Mouse (Mus musculus) liver, embryonic 13.5 days (tissue): Measurements from ENCODE around the gene Apol9b. TPM values are rescaled to one million over a fixed set of nuclear protein-coding genes. Genes with fewer than 3 reads are reported as not detected.
A peak's percentile ranks its signal among the peaks of the same experiment; 100 is the strongest.

Experiments used
- ATAC-seq: fragments of 200-750 bp; cut with Nextera tagmentation; 2 replicates; pipeline ENCODE4 v1.8.0; 2017; ENCODE audit warnings: low read depth, mild to moderate bottlenecking, moderate number of reproducible peaks, moderate library complexity
- DNase-seq: peaks from one replicate; pipeline ENCODE4 v3.0.0; 2022
- H3K27ac ChIP-seq: fragments of 300-500 bp; sonication (generic); 2 replicates; pipeline ENCODE4 v1.5.1; 2015; ENCODE audit warnings: moderate library complexity, mild to moderate bottlenecking, inconsistent platforms
- H3K27me3 ChIP-seq: fragments of 300-500 bp; sonication (generic); 2 replicates; pipeline ENCODE4 v1.6.1; 2015; ENCODE audit warnings: mild to moderate bottlenecking, inconsistent platforms
- H3K36me3 ChIP-seq: fragments of 300-500 bp; sonication (generic); 2 replicates; pipeline ENCODE4 v1.6.1; 2015; ENCODE audit warnings: mild to moderate bottlenecking, inconsistent platforms
- H3K4me1 ChIP-seq: fragments of 300-500 bp; sonication (generic); replicated peaks from 2 replicates; pipeline ENCODE4 v1.6.1; 2015; ENCODE audit warnings: inconsistent platforms
- H3K4me2 ChIP-seq: fragments of 300-500 bp; sonication (generic); 2 replicates; pipeline ENCODE4 v1.6.1; 2015; ENCODE audit warnings: inconsistent platforms, mild to moderate bottlenecking, moderate library complexity
- H3K4me3 ChIP-seq: fragments of 300-500 bp; sonication (generic); replicated peaks from 2 replicates; pipeline ENCODE4 v1.5.1; 2015; ENCODE audit warnings: mild to moderate bottlenecking, inconsistent platforms
- H3K9ac ChIP-seq: fragments of 300-500 bp; sonication (generic); 2 replicates; pipeline ENCODE4 v1.6.1; 2015; ENCODE audit warnings: mild to moderate bottlenecking, inconsistent platforms
- H3K9me3 ChIP-seq: fragments of 300-500 bp; sonication (generic); replicated peaks from 2 replicates; pipeline ENCODE4 v1.6.1; 2016; ENCODE audit warnings: inconsistent platforms
- WGBS: fragments of 180-500 bp; shearing (Covaris S2); methylation state at CpG from one replicate; pipeline ENCODE4 v1.1.7; 2015; ENCODE audit not compliant: insufficient replicate concordance; 5-methylcytosine and 5-hydroxymethylcytosine counted together
- polyA plus RNA-seq: library from polyadenylated mRNA; unstranded; fragments of >200 nt; fragmentation: Nextera tagmentation; extraction: Ambion mirVana; gene quantifications from 2 replicates; pipeline ENCODE4 v1.2.1, GENCODE M21; 2015

Gene Apol9b
- polyA plus RNA-seq, 1 experiment from 2014 or later: not detected

DNA sequence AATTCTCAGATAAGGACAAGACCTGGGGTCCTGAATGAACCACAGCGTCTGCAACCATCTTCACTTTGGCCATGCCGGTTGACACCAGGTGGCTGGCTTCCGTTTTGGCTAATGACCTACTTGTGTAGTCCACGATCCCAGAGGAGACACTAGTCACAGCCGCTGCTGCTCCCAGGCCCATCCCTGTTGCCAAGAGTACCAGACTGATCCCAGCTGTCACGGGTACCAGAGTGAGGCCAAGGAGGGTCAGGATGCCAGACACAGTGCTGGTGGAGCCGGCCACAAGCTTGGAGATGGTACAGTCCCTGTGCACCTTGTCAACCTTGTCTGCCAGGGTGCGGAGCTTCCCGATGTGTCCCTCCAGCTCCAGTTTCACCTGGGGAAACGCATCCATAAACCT is 20.9 kb downstream of the Apol9b start:
- 92% methylated on average over 10 of the region's 10 CpGs for WGBS

DNA sequence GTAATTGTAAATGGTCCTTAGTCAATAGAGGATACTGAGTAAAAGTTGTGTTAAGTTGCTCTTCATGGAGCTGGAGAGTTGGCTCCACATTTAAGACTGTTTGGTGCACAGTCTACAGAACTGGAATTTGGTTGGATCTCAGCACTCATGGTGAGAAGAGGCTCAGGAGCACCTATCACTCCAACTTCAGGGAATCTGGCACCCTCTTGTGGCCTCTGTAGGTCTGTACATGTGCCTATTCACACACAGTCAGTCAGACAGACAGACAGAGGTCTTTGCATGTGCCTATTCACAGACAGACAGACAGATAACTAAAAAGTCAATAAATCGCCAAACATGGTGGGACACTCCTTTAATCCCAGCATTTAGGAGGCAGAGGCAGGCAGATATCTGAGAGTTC is 21.6 kb downstream of the Apol9b start:
- 0 out of 2 replicates have a peak, but pooled peaks cover 7% of the 10 kb centered on the region for H3K9me3 ChIP-seq
- H3K4me3 ChIP-seq: no peak overlapping the region
- H3K9ac ChIP-seq: no peak overlapping the region
- no peak for DNase-seq
- H3K36me3 ChIP-seq: peaks cover 83% of the 10 kb centered on the region
- peaks cover 58% of the 10 kb centered on the region for H3K4me1 ChIP-seq
- ATAC-seq: no peak
- H3K4me2 ChIP-seq: no peak overlapping the region
- 32% methylated on average over 1 of the region's 1 CpGs for WGBS
- peaks cover 4% of the 10 kb centered on the region for H3K27me3 ChIP-seq
- 0 out of 2 replicates have a peak overlapping the region, but pooled peaks have one; percentile 4 for H3K27ac ChIP-seq

More for the DNA sequence above, 20.9 kb downstream of the Apol9b start:
- no peak overlapping the region for H3K9ac ChIP-seq
- H3K4me2 ChIP-seq: no peak overlapping the region
- H3K36me3 ChIP-seq: peaks cover 90% of the 10 kb centered on the region
- H3K9me3 ChIP-seq: 0 out of 2 replicates have a peak, but pooled peaks cover 7% of the 10 kb centered on the region
- peaks cover 56% of the 10 kb centered on the region for H3K4me1 ChIP-seq
- ATAC-seq: no peak
- H3K27ac ChIP-seq: no peak overlapping the region
- H3K4me3 ChIP-seq: no peak overlapping the region
- peaks cover 4% of the 10 kb centered on the region for H3K27me3 ChIP-seq
- no peak for DNase-seq

DNA sequence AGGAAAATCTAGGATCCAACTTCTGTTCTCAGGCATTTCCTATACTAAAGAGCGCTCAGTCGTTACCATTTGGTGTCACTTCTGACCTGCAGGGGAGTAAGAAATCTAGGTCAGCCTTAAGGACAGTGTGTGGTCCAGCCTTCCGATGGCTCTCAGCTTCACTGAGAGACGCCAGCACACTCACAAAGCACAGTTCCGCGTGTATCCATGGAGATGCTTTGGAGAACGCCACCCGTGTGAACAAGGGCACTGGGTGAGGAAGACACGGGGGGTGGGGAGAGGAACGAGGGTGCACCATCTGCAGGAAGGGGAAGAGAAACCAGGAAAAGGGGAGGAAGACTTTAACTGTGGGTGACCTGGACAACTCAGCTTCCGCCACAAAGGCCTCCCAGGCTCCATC is 23.6 kb downstream of the Apol9b start:
- ATAC-seq (no peak), DNase-seq (no peak)
- peaks cover 63% of the 10 kb centered on the region for H3K36me3 ChIP-seq
- peak overlapping the region; percentile 89 for H3K9ac ChIP-seq
- H3K9me3 ChIP-seq: 0 out of 2 replicates have a peak, but pooled peaks cover 7% of the 10 kb centered on the region
- peaks cover 72% of the 10 kb centered on the region for H3K4me1 ChIP-seq
- peak overlapping the region; percentile 88 for H3K4me2 ChIP-seq
- H3K27me3 ChIP-seq: peaks cover 2% of the 10 kb centered on the region; the same call in 1 of the 2 replicates
- H3K27ac ChIP-seq: peak overlapping the region; percentile 96
- peak overlapping the region; percentile 73 for H3K4me3 ChIP-seq
- WGBS: 53% methylated on average over 11 of the region's 11 CpGs

DNA sequence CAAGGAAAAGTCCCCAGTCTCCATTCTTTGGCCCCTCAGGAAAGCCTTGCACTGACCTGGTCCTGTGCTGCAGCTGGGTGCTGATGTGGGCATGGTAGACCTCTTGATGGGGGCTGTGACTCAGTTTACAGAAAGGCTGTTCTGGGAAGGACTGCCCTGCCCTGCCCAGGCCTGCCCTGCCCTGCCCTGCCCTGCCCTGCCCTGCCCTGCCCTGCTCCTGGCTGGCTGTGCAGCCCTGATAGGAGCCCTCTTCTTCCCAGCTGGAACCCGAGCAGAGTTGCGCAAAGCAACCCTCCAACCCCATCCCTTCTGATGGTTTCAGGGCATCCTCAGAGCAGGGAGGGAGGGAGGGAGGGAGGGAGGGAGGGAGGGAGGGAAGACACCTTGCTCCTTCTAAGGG is 26.3 kb downstream of the Apol9b start:
- WGBS: no CpG with 5 or more reads among the region's 2 CpGs
- Histone ChIP-seq H3K36me3 (peaks cover 45% of the 10 kb centered on the region), H3K9me3 (no peaks in the 10 kb centered on the region), H3K4me1 (peaks cover 50% of the 10 kb centered on the region), H3K4me3 (peak overlapping the region; percentile 73), H3K4me2 (peak overlapping the region; percentile 88), H3K9ac (peak overlapping the region; percentile 89), H3K27ac (peak overlapping the region; percentile 96), H3K27me3 (no peaks in the 10 kb centered on the region)
- ATAC-seq: peak; percentile 99
- peak; percentile 81 for DNase-seq

DNA sequence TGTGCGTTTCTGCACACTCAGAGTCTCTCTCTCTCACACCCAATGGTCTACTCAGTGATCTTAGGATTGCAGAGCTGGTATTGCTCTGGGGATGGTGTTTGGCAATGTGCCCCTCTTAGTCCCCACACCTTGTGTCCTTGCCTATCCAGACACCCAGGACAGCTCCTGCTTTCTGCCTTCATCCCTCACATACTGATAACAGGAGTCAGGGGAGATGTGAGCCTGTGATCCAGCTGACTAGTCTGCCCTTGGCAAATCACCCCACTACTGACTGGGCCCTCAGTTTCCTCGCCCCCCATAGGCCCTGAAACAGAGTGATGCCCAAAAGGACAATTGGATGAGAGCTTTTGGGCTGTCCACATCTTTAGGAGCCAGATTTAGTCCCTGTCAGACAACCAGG is 27.2 kb downstream of the Apol9b start:
- H3K4me1 ChIP-seq: peaks cover 50% of the 10 kb centered on the region
- H3K4me2 ChIP-seq: peak overlapping the region; percentile 88
- no peaks in the 10 kb centered on the region for H3K9me3 ChIP-seq
- peak overlapping the region; percentile 89 for H3K9ac ChIP-seq
- peak overlapping the region; percentile 96 for H3K27ac ChIP-seq
- no peaks in the 10 kb centered on the region for H3K27me3 ChIP-seq
- no peak for ATAC-seq
- peaks cover 45% of the 10 kb centered on the region for H3K36me3 ChIP-seq
- WGBS: 40% methylated on average over 2 of the region's 2 CpGs
- H3K4me3 ChIP-seq: peak overlapping the region; percentile 73
- DNase-seq: no peak

DNA sequence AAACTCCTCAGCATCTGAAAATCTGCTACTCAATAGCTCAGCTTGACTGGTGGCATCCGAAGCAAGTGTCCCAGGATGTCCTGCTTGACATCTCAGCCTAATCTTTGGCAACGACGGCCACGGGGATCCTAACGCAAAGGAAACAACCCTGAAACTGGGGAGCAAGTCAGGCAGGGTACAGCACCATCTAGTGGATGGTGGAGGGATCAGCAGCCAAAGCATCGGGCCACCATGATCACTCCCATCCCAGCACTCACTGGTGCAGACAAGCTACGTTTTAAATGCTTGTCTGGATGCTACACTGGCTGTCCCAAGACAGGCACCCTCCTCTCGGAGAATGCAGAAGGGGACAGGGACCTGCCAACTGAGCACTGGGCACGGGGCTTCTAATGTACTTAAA is 28.0 kb downstream of the Apol9b start, which contains the start of gene Apol8:
Gene Apol8 (minus strand): TSS at position 156 of the 400 bp plus-strand sequence.
- peak within 1 kb of the TSS; percentile 89 for H3K9ac ChIP-seq
- H3K4me1 ChIP-seq: peaks cover 42% of the 10 kb centered on the region
- no peaks in the 10 kb centered on the region for H3K9me3 ChIP-seq
- ATAC-seq (peak; percentile 9; the same call in 1 of the 2 replicates), DNase-seq (peak; percentile 70)
- peak within 1 kb of the TSS; percentile 88 for H3K4me2 ChIP-seq
- H3K27me3 ChIP-seq: no peaks in the 10 kb centered on the region
- peak within 1 kb of the TSS; percentile 96 for H3K27ac ChIP-seq
- peaks cover 45% of the 10 kb centered on the region for H3K36me3 ChIP-seq
- WGBS: 2% methylated on average over 9 of the region's 9 CpGs
- H3K4me3 ChIP-seq: peak within 1 kb of the TSS; percentile 73

DNA sequence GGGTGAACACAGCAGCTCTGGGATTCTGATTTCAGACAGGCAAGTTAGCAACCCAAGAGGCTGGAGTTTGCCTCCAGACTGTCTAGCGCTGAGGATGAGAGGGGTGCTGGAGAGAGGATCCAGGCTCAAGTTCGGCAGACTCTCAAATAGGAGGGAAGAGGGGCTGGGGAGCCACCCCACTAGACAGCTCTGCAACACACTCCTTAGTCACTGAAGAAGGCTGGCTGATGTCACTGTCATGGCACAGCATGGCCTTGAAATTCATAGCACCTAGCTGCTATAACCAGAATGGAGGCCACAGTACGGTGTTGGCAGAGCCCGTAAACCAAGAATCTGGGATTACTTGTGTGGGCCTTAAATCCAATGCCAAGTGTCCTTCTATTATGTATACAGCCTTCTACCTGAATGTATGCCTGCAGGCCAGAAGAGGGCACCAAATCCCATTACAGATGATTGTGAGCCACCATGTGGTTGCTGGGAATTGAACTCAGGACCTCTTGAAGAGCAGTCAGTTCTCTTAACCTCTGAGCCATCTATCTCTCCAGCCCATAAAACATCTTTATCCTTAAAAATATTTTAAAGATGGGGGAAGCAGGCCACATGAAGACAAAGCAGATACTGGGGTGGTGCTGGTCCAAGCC is 28.9 kb downstream of the Apol9b start:
- WGBS: 71% methylated on average over 4 of the region's 4 CpGs
- Histone ChIP-seq H3K4me3 (no peak overlapping the region), H3K4me1 (peaks cover 37% of the 10 kb centered on the region), H3K27ac (peak overlapping the region; percentile 24; the same call in 1 of the 2 replicates), H3K36me3 (peaks cover 45% of the 10 kb centered on the region), H3K27me3 (no peaks in the 10 kb centered on the region), H3K9ac (no peak overlapping the region), H3K4me2 (no peak overlapping the region), H3K9me3 (no peaks in the 10 kb centered on the region)
- ATAC-seq: no peak
- no peak for DNase-seq

DNA sequence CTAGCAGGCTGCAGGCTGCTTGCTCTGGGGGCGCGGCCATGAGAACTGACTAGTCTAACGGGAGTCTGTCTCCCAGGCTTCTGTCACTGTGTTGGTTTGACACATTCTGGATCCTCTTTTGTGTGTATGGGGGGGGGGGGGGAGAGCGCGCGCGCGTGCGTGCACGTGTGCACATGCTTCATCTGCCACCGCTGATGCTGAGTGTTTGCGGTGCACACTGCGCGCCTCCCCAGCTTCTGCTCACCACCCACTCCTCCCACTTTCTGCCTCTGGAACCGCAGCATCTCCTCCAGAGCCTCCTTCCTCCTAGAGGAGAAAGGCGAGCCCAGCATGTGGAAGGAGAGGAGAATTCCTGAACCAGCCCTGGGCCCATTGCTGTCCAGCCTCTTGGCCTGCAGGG is 31.2 kb downstream of the Apol9b start:
- ATAC-seq (no peak), DNase-seq (no peak)
- Histone ChIP-seq H3K4me2 (no peak overlapping the region), H3K36me3 (peaks cover 58% of the 10 kb centered on the region), H3K27ac (no peak overlapping the region), H3K4me1 (peaks cover 27% of the 10 kb centered on the region), H3K9ac (no peak overlapping the region), H3K9me3 (no peaks in the 10 kb centered on the region), H3K4me3 (no peak overlapping the region), H3K27me3 (no peaks in the 10 kb centered on the region)
- WGBS: 91% methylated on average over 16 of the region's 16 CpGs

DNA sequence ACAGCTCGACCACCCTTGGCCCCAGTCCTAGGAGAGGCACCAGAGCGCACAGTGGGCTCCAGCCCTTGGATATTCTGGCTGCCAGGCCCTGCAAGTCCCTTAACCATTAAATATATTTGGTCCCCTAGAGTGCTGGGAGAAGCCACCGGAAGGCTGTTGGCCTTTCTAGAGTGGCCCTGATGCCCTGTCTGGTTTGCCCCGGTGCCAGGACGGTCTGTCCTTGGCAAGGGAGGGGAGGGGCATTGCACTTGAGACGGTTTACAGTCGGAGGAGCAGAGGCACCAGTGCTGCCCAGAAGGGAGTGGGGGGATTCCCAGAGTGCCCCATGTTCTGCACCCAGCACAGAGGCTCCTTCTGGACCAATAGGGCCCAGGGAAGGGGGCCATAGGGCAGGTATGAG is 32.2 kb downstream of the Apol9b start:
- H3K9ac ChIP-seq: no peak overlapping the region
- no peaks in the 10 kb centered on the region for H3K9me3 ChIP-seq
- H3K36me3 ChIP-seq: peaks cover 69% of the 10 kb centered on the region
- ATAC-seq (no peak), DNase-seq (no peak)
- no peaks in the 10 kb centered on the region for H3K27me3 ChIP-seq
- peaks cover 19% of the 10 kb centered on the region for H3K4me1 ChIP-seq
- H3K27ac ChIP-seq: no peak overlapping the region; the same call in 1 of the 2 replicates
- 93% methylated on average over 7 of the region's 7 CpGs for WGBS
- H3K4me2 ChIP-seq: no peak overlapping the region
- H3K4me3 ChIP-seq: no peak overlapping the region

DNA sequence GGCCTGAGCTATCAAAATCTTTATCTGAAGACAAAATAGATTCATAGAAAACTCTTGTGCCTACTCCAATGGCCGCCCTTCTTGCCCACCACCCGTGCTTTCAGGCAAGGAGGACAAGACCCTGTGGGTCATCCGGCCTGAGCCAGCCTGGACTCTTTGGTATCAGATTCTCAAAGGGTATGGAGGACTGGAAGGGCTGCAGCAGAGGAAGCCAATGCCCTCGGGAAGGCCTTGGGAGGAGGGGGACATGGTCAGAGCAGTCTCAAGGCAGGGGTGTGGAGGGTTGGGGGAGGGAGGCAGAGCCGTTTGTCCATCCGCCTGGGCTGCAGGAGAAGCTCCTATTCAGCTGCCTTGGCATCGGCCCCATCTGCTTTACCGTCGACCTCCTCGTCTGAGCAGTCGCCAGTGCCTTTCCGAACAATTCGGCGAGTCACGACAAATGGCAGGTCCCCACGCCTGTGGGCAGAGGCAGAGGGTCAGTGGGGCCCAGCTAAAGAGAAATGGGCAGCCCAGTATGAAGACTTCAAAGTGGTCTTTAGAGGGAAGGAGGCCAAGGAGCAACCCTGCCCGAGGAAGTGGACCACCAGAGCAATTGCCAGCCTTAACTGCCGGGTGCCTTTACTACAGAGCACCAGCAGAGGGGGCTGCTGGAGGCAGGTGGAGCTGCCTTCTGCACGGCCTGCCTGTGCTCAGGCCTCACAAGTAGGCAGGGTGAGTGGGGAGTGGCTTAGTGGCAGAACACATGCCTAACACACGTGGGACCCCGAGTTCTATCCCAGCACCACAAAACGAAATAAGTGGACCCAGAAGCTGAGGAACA is 32.9 kb downstream of the Apol9b start:
- peaks cover 12% of the 10 kb centered on the region for H3K4me1 ChIP-seq
- no peak overlapping the region; the same call in 1 of the 2 replicates for H3K27ac ChIP-seq
- H3K36me3 ChIP-seq: peaks cover 76% of the 10 kb centered on the region
- peak; percentile 40; the same call in 1 of the 2 replicates for ATAC-seq
- no peaks in the 10 kb centered on the region for H3K9me3 ChIP-seq
- no peak overlapping the region for H3K4me3 ChIP-seq
- WGBS: 80% methylated on average over 22 of the region's 22 CpGs
- peak; percentile 30 for DNase-seq
- no peak overlapping the region for H3K4me2 ChIP-seq
- H3K9ac ChIP-seq: no peak overlapping the region
- H3K27me3 ChIP-seq: no peaks in the 10 kb centered on the region

DNA sequence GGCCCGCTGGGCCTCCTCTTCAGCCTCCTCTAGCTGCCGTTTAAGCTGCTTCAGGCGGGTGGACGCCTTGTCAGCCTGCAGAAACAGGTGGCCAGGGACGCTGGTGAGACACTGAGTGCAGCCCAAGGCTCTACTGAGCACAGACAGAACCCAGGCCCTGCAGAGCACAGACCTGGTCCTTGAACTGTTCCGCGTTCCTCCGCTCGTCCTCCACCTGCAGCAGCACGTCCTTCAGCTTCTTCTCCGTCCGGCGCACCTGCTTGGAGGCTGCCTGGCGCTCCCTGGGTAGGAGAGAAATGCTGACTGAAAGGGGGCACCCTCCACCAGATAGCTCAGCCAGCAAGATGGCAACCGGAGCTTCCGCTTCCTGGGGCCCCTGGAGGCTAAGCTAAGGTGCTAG is 34.2 kb downstream of the Apol9b start:
- H3K4me2 ChIP-seq: no peak overlapping the region
- ATAC-seq: no peak
- no peak overlapping the region for H3K27ac ChIP-seq
- peaks cover 89% of the 10 kb centered on the region for H3K36me3 ChIP-seq
- H3K4me3 ChIP-seq: no peak overlapping the region
- H3K9ac ChIP-seq: no peak overlapping the region
- no peak for DNase-seq
- H3K9me3 ChIP-seq: no peaks in the 10 kb centered on the region
- no peaks in the 10 kb centered on the region for H3K27me3 ChIP-seq
- peaks cover 3% of the 10 kb centered on the region for H3K4me1 ChIP-seq
- WGBS: 92% methylated on average over 16 of the region's 16 CpGs
